Mouse (Mus musculus) cortical plate, adult 2 months (tissue): Measurements from ENCODE around the gene Kctd2.

Experiments used
- CTCF ChIP-seq: fragments of 200-500 bp; IDR thresholded peaks from 2 replicates; pipeline ENCODE4 v1.5.1; 2011; ENCODE audit warnings: mild to moderate bottlenecking, control low read depth, low read length; ENCODE audit not compliant: insufficient read depth; ENCODE audit errors: extremely low read depth
- POLR2A ChIP-seq: fragments of 200-500 bp; IDR thresholded peaks from 2 replicates; pipeline ENCODE4 v1.6.1; 2011; ENCODE audit warnings: mild to moderate bottlenecking, low read length, control low read depth; ENCODE audit not compliant: insufficient read depth; ENCODE audit errors: extremely low read depth

DNA sequence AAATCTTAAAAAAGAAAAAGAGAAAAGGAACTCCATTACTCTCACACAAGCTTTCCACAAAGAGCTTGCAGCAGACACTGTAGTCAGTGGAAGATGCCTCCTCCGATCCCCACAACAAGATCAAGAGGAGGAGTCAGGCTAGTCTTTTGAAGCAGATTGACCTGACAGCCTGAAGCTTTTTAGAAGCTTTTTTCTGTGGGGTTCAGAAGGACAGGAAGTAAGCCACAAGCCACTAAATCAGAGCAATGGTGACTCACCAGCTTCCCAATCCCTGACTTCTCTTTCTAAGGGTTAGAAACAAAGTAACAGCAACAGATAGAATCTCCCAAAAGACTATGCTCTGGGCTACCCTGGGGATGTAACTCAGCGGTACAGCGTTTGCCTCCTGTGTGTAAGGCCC lies 19.4 kb downstream of the Kctd2 start:
- TF ChIP-seq CTCF (no peak), POLR2A (no peak)
